In the genomic region with DNA sequence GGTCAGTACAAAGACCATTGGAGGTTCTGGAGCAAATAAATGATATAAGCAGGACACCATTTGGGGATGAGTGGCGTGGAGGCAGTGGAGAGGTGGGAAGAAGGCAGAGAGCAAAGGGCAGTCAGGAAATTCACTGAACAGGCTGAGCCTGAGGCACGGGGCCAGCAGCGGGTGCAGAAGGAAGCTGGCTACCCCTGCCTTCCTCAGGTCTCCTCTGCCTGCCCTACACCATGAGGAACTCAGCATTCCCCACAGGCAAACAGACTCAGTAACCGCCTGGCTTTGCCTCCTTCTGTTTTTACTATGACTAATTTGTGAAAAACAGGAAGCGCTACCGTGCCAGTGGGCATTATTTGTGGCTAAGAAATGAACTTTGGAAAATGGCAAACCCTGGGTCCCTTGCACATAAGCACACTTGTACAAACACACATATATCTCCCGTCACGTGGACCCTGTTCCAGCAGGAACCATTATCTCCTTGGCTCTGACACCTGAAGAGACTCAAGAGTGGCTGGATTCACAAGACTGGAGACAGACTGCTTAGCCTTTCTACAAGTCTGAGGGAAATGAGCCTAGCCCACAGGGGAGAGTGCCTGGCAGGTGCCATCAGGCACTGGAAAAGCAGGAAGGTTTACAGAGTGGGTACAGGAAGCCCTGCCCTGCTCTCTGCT, we compare ENCODE assay signal across 15 mouse cellular contexts. TPM values are rescaled to one million over a fixed set of nuclear protein-coding genes. Genes with fewer than 3 reads are reported as not detected.
DNase-seq lines count a peak whose midpoint lies in the region; ATAC-seq and TF ChIP-seq lines count a peak whose summit lies in the region.
"Had no signal": no experiment of that assay in that cellular context is flagged by ENCODE, and none has a peak within 500 bp of the region (broad histone marks: within the 10 kb centered on the region; RNA-seq: fewer than 3 reads in every experiment).

No protein-coding gene starts in this region.

- no peak overlapping the region for H3K4me3 ChIP-seq in gastrocnemius, adult 2 months
- no peak overlapping the region for H3K4me3 ChIP-seq in forebrain, postnatal 0 days (ENCODE audit: low read depth, low read length)
- H3K4me3 ChIP-seq: hindbrain, embryonic 15.5 days; midbrain, embryonic 12.5 days; stomach, embryonic 15.5 days had no signal

- DNase-seq in gastrocnemius, adult 2 months: peak; percentile 36
- no peak for DNase-seq in gastrocnemius, postnatal 4 days (ENCODE audit: low spot score in 2 of 2)
- DNase-seq in lung, postnatal 36 days: peak; percentile 53
- DNase-seq in lung, postnatal 14 days: no peak
- DNase-seq in kidney, adult 8-10 months: peak; percentile 82 to 83
- DNase-seq in ovary, postnatal 10 days (ENCODE audit: low spot score): no peak
- DNase-seq in forebrain, postnatal 0 days: no peak
- DNase-seq: cerebellum, adult 9-10 months; gastrocnemius, postnatal 10 days; left cerebral cortex, postnatal 4 days had no signal

- peak; percentile 31; the same call in 1 of the 2 replicates for ATAC-seq in neutrophil, adult 5-6 weeks (ENCODE audit: extremely low read depth, insufficient number of reproducible peaks, low FRiP score, poor library complexity, severe bottlenecking)
- no peak for ATAC-seq in forebrain, postnatal 0 days
- ATAC-seq: CD4-positive, CD25-positive, alpha-beta regulatory T cell, adult 4 months had no signal

- H3K9ac ChIP-seq in forebrain, postnatal 0 days: no peak overlapping the region
- H3K9ac ChIP-seq: hindbrain, embryonic 15.5 days; midbrain, embryonic 12.5 days; stomach, embryonic 15.5 days had no signal

- WGBS in forebrain, postnatal 0 days: 86% methylated on average over 8 of the region's 8 CpGs

- no peak for TF ChIP-seq CTCF in gastrocnemius, adult 2 months (IDR thresholded peaks at IDR 0.05)
- no peak for TF ChIP-seq CTCF in forebrain, postnatal 0 days (IDR thresholded peaks at IDR 0.05; ENCODE audit: low read depth)

- H3K36me3 ChIP-seq in forebrain, postnatal 0 days (ENCODE audit: insufficient read depth): no peaks in the 10 kb centered on the region
- H3K36me3 ChIP-seq: hindbrain, embryonic 15.5 days; midbrain, embryonic 12.5 days; stomach, embryonic 15.5 days had no signal

- no peaks in the 10 kb centered on the region for H3K9me3 ChIP-seq in forebrain, postnatal 0 days (ENCODE audit: low read length)
- H3K9me3 ChIP-seq: hindbrain, embryonic 15.5 days; midbrain, embryonic 12.5 days; stomach, embryonic 15.5 days had no signal

- intact Hi-C loops in gastrocnemius, adult 2 months (cut with DNase I): loop anchor here (5.0 kb wide), 2 partner anchors 66 to 1931 kb away; no protein-coding TSS in a partner anchor

- H3K27me3 ChIP-seq in forebrain, postnatal 0 days (ENCODE audit: insufficient read depth, low read length): no peaks in the 10 kb centered on the region
- H3K27me3 ChIP-seq: hindbrain, embryonic 15.5 days; midbrain, embryonic 12.5 days; stomach, embryonic 15.5 days had no signal

- H3K4me1 ChIP-seq in forebrain, postnatal 0 days (ENCODE audit: insufficient read depth): peaks cover 19% of the 10 kb centered on the region

- H3K27ac ChIP-seq in gastrocnemius, adult 2 months: peak overlapping the region; percentile 70
- H3K27ac ChIP-seq in forebrain, postnatal 0 days (ENCODE audit: low read depth, low read length): no peak overlapping the region
- H3K27ac ChIP-seq: hindbrain, embryonic 15.5 days; midbrain, embryonic 12.5 days; stomach, embryonic 15.5 days had no signal

- H3K4me2 ChIP-seq in forebrain, postnatal 0 days (ENCODE audit: low read depth): no peak overlapping the region
- H3K4me2 ChIP-seq: hindbrain, embryonic 15.5 days; midbrain, embryonic 12.5 days; stomach, embryonic 15.5 days had no signal

RNA-seq across cellular contexts. Expression of a gene that starts 2.8 kb away (rescaled TPM):
- total RNA-seq in gastrocnemius, adult 2 months (2021): 10 to 100 TPM; 19.1 to 21.6 TPM
- 1 to 10 TPM; 3.6 to 4.0 TPM for total RNA-seq in gastrocnemius, postnatal 4 days (2021)
- 14.7 and 16.2 TPM in 2 replicates for total RNA-seq in neutrophil, adult 5-6 weeks (2017)
- total RNA-seq in forebrain, postnatal 0 days (2014; rRNA removed): 3.9 and 4.5 TPM in 2 replicates
- polyA plus RNA-seq in forebrain, postnatal 0 days (2015; fragmentation: Nextera tagmentation; extraction: Ambion mirVana): 2.6 and 3.0 TPM in 2 replicates

RNA-seq across cellular contexts. Expression of a gene that starts 49.3 kb away (rescaled TPM):
- 10 to 100 TPM; 11.1 to 11.8 TPM for total RNA-seq in gastrocnemius, adult 2 months (2021)
- 10 to 100 TPM; 11.0 to 14.1 TPM for total RNA-seq in gastrocnemius, postnatal 4 days (2021)
- total RNA-seq in neutrophil, adult 5-6 weeks (2017): 51.6 and 55.7 TPM in 2 replicates
- 28.8 and 29.5 TPM in 2 replicates for total RNA-seq in forebrain, postnatal 0 days (2014; rRNA removed)
- 6.3 and 8.7 TPM in 2 replicates for polyA plus RNA-seq in forebrain, postnatal 0 days (2015; fragmentation: Nextera tagmentation; extraction: Ambion mirVana)

Comparison
In these comparisons a context has a peak if more than half of its experiments do, and no peak if none do; other contexts are left out.
1. DNase-seq: peak in gastrocnemius, adult 2 months (single experiment), lung, postnatal 36 days (single experiment) and kidney, adult 8-10 months (2 of 2); none in gastrocnemius, postnatal 4 days (0 of 2), lung, postnatal 14 days (single experiment), ovary, postnatal 10 days (single experiment) and forebrain, postnatal 0 days (single experiment).